ENCODE assay signal across 8 mouse cellular contexts in the genomic region with DNA sequence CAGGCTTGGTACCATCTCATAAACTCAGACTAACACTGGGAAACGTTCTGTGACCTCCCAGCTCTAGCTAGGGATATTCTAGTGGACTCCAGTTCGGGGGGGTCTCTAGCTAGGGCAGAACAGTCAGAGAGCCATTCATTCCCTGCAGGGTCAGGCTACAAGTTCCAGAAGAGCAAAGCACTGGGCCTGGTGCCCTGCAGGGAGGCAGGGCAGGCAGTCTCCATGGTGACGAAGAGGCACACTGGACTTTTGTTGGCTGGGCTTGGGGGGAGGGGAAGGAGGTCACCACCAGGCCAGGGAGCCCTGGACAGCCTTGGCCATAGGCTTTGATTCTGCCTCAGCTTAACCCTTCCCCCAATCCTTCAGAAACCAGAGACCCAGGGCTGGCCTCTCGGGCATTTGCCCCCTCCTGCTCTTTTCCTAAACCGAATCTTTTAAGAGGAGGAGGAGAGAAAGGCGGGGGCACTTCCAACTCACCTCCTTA. TPM values are rescaled to one million over a fixed set of nuclear protein-coding genes. Genes with fewer than 3 reads are reported as not detected.
DNase-seq lines count a peak whose midpoint lies in the region; ATAC-seq and TF ChIP-seq lines count a peak whose summit lies in the region.

TSS of gene AC134908.4 (minus strand) at position 51 of the 484 bp plus-strand sequence.

- H3K4me1 ChIP-seq in lung, embryonic 14.5 days (ENCODE audit: insufficient read depth) = peaks cover 14% of the 10 kb centered on the region
- peaks cover 23% of the 10 kb centered on the region for H3K4me1 ChIP-seq in hindbrain, embryonic 11.5 days (replicated peaks; ENCODE audit: control insufficient read depth, insufficient read depth, low read length)

- intact Hi-C loops in left cerebral cortex, adult 2 months (cut with DNase I) = no loop called here

- peak within 1 kb of the TSS; percentile 61 for H3K4me3 ChIP-seq in lung, embryonic 14.5 days (ENCODE audit: low read depth, low read length)
- peak within 1 kb of the TSS; percentile 80 for H3K4me3 ChIP-seq in hindbrain, embryonic 11.5 days (ENCODE audit: low read depth, low read length)
- H3K4me3 ChIP-seq in left cerebral cortex, adult 2 months = peak within 1 kb of the TSS; percentile 53

- peak; percentile 38 for DNase-seq in lung, embryonic 14.5 days
- no peak for DNase-seq in lung, postnatal 4 days
- peak; percentile 96 for DNase-seq in embryo, embryonic 10 days (ENCODE audit: low spot score)
- DNase-seq in hindbrain, embryonic 11.5 days (ENCODE audit: low spot score) = peak; percentile 78
- DNase-seq in left cerebral cortex, adult 2 months (ENCODE audit: extremely low spot score in 1 of 2, low spot score in 2 of 2) = peak in 1 of 2 experiments; percentile 70
- peak; percentile 88 for DNase-seq in neural tube, embryonic 10.5 days (ENCODE audit: extremely low spot score, low spot score)
- no peak for DNase-seq in T-cell, adult 2 months (ENCODE audit: low spot score)

- 20% methylated on average over 6 of the region's 6 CpGs for WGBS in lung, embryonic 14.5 days
- WGBS in hindbrain, embryonic 11.5 days = 2% methylated on average over 6 of the region's 6 CpGs

- no peaks in the 10 kb centered on the region for H3K9me3 ChIP-seq in lung, embryonic 14.5 days (ENCODE audit: low read depth, low read length)
- no peaks in the 10 kb centered on the region for H3K9me3 ChIP-seq in hindbrain, embryonic 11.5 days (ENCODE audit: control insufficient read depth, low read length)

- ATAC-seq in lung, embryonic 14.5 days (ENCODE audit: insufficient read depth) = no peak
- ATAC-seq in hindbrain, embryonic 11.5 days (ENCODE audit: low FRiP score) = peak; percentile 48; the same call in 1 of the 2 replicates
- ATAC-seq in erythroid progenitor cell, adult 5-6 weeks (replicated peaks; ENCODE audit: low FRiP score, poor library complexity, severe bottlenecking) = no peak

- peak within 1 kb of the TSS; percentile 98 for H3K4me2 ChIP-seq in lung, embryonic 14.5 days
- peak within 1 kb of the TSS; percentile 95 for H3K4me2 ChIP-seq in hindbrain, embryonic 11.5 days (replicated peaks; ENCODE audit: low read depth, low read length)

- H3K36me3 ChIP-seq in lung, embryonic 14.5 days (ENCODE audit: insufficient read depth) = 0 out of 2 replicates have a peak, but pooled peaks cover 10% of the 10 kb centered on the region
- H3K36me3 ChIP-seq in hindbrain, embryonic 11.5 days (ENCODE audit: control insufficient read depth, insufficient read depth, low read length) = no peaks in the 10 kb centered on the region

- H3K9ac ChIP-seq in lung, embryonic 14.5 days = peak within 1 kb of the TSS; percentile 52
- H3K9ac ChIP-seq in hindbrain, embryonic 11.5 days (ENCODE audit: low read depth, low read length) = peak within 1 kb of the TSS; percentile 82

- no peak for TF ChIP-seq CTCF in lung, embryonic 14.5 days (IDR thresholded peaks at IDR 0.05; ENCODE audit: low read depth)
- no peak for TF ChIP-seq CTCF in left cerebral cortex, adult 2 months (IDR thresholded peaks at IDR 0.05)

- no peaks in the 10 kb centered on the region for H3K27me3 ChIP-seq in lung, embryonic 14.5 days (ENCODE audit: insufficient read depth, low read length)
- no peaks in the 10 kb centered on the region for H3K27me3 ChIP-seq in hindbrain, embryonic 11.5 days (ENCODE audit: control insufficient read depth, insufficient read depth, low read length)

- H3K27ac ChIP-seq in lung, embryonic 14.5 days (ENCODE audit: low read depth) = peak within 1 kb of the TSS; percentile 64; the same call in 1 of the 2 replicates
- H3K27ac ChIP-seq in hindbrain, embryonic 11.5 days (ENCODE audit: low read depth, low read length) = peak within 1 kb of the TSS; percentile 94
- H3K27ac ChIP-seq in left cerebral cortex, adult 2 months = peak within 1 kb of the TSS; percentile 78

RNA-seq across cellular contexts. Expression of gene AC134908.4, which starts in this region (rescaled TPM):
- not detected in 2 replicates for polyA plus RNA-seq in lung, embryonic 14.5 days (2014; fragmentation: Nextera tagmentation; extraction: Ambion mirVana)
- 0.56 TPM in 1 of 2 replicates, not detected in the other for polyA plus RNA-seq in hindbrain, embryonic 11.5 days (2014; fragmentation: Nextera tagmentation; extraction: Ambion mirVana)
- 1 to 10 TPM in 1 of 2 experiments, not detected in 1; 1.4 TPM for total RNA-seq in left cerebral cortex, adult 2 months (2021)
- not detected in 2 replicates for total RNA-seq in erythroid progenitor cell, adult 5-6 weeks (2015; ENCODE audit: low replicate concordance)
- not detected in 2 replicates for total RNA-seq in erythroid progenitor cell, adult 5-6 weeks (2017; ENCODE audit: low replicate concordance)

Comparison
In these comparisons a context has a peak if more than half of its experiments do, and no peak if none do; other contexts are left out.
1. Peak in DNase-seq, H3K4me3 ChIP-seq, H3K27ac ChIP-seq, H3K9ac ChIP-seq and H3K4me2 ChIP-seq in lung, embryonic 14.5 days; RNA of the gene not detected or under 1 TPM.
2. Peak in DNase-seq, ATAC-seq, H3K4me3 ChIP-seq, H3K27ac ChIP-seq, H3K9ac ChIP-seq and H3K4me2 ChIP-seq in hindbrain, embryonic 11.5 days; RNA of the gene not detected or under 1 TPM.
3. DNase-seq: peak in embryo, embryonic 10 days (single experiment) and neural tube, embryonic 10.5 days (single experiment); none in lung, postnatal 4 days (0 of 2) and T-cell, adult 2 months (single experiment).
4. Peak in every context shown above with its lines, with median percentiles within 50 percentile points of each other: H3K27ac ChIP-seq and H3K4me3 ChIP-seq.